In the genomic region with DNA sequence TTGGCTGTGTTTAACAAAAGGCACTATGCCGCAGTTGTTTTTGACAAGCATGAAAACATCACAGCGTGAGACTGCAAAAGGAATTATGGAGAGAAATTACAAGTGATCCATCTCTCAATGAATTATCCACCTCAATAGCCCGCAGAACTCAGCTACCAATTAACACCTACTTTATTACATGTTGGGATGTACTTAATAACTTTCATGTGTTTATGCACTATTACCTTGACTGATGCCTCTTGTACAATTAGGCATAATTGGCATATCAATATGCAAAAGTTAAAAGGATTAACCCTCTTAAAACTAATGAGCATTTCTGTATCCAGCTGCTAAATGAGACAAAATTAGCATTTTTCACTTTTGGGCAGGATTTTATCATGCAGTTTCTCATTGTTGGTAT, we compare ENCODE assay signal across 13 mouse cellular contexts.
"Had no signal": no experiment of that assay in that cellular context is flagged by ENCODE, and none has a peak within 500 bp of the region (broad histone marks: within the 10 kb centered on the region; RNA-seq: fewer than 3 reads in every experiment).

No protein-coding gene starts in this region.

- H3K4me2 ChIP-seq: limb, embryonic 13.5 days had no signal

- H3K4me3 ChIP-seq: limb, embryonic 13.5 days had no signal

- DNase-seq: kidney, adult 11 months; kidney, adult 9 months; kidney, postnatal 36 days; layer of hippocampus, adult 9-11 months; layer of hippocampus, postnatal 36 days; left cerebral cortex, postnatal 4 days; lung, adult 18-20 months; thymus, postnatal 4 days had no signal

- H3K4me1 ChIP-seq: limb, embryonic 13.5 days had no signal

- H3K9me3 ChIP-seq: limb, embryonic 13.5 days had no signal

- H3K36me3 ChIP-seq: limb, embryonic 13.5 days had no signal

- H3K27ac ChIP-seq: kidney, postnatal 0 days; limb, embryonic 13.5 days; liver, embryonic 14.5 days; stomach, postnatal 0 days had no signal

- H3K9ac ChIP-seq: limb, embryonic 13.5 days; liver, embryonic 14.5 days had no signal

- ATAC-seq: midbrain, embryonic 16.5 days had no signal
